Mouse (Mus musculus) heart, postnatal 0 days (tissue): ENCODE results near the gene Fam120a.

ENCODE experiments used
- CTCF ChIP-seq: IDR thresholded peaks from 2 replicates; pipeline ENCODE4 v1.5.1; 2016; ENCODE audit warnings: antibody characterized with exemption, control low read depth, low read depth
- EP300 ChIP-seq: IDR thresholded peaks from 2 replicates; pipeline ENCODE4 v1.6.1; 2016; ENCODE audit warnings: antibody characterized with exemption, low read depth

DNA sequence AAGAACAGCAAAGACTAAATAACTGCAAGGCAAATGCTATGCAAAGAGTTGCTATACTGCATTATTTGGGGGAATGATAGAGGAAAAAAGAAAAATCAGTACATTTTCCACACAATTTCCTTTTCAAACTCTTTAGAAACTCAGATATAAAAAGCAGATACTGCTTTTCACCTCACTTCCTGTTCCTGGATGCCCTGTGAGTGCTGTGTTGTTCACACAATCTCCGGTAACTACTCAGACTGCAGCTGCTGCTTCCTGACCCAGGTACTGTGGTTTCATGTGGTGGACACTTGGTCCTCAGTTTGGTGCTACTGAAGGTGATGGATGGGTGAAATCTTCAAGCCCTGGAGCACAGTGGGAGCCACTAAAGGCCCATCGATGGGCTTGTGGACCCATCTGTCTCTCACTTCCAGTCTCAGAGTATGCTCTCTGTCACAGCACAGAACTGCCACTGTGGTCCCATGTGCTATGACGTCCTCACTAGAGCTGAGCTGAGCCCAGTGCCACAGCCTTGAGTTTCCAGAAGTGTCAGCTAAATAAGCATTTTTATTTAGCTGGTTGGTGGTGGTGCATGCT is 38.2 kb downstream of the Fam120a start:
- TF ChIP-seq CTCF (no peak), EP300 (no peak)
